Mouse (Mus musculus) right cerebral cortex, postnatal 10 days (tissue): Measurements from ENCODE around the gene E4f1.
"Not testable (repeated sequence)": the region's sequence is repeated elsewhere in the genome, so short reads cannot be mapped to it uniquely, and the experiment has no call there.

Source experiments
- DNase-seq, 2 experiments: peaks; one replicate each; pipeline ENCODE4 v3.0.0; 2021; ENCODE audit warnings: low spot score in 2 of 2

Gene E4f1

DNA sequence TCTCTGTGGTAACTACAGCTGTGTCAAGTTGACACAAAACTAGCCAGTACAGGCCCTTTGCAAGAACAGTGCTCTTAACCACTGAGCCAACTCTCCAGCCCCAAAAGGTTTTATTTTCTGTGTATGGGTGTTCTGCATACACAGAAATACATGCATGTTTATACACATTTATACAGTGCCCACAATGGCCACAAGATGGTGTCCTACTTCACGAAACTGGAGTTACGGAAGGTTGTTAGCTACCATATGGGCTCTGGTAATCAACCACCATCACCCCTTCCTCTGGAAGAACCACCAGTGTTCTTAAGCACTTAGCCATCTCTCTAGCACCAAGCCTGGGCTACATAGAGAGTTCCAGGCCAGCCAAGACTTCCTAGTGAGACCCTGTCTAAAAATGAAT lies 8.5 kb downstream of the E4f1 start:
- DNase-seq, result peak in 1 of 2 experiments; percentile 23

DNA sequence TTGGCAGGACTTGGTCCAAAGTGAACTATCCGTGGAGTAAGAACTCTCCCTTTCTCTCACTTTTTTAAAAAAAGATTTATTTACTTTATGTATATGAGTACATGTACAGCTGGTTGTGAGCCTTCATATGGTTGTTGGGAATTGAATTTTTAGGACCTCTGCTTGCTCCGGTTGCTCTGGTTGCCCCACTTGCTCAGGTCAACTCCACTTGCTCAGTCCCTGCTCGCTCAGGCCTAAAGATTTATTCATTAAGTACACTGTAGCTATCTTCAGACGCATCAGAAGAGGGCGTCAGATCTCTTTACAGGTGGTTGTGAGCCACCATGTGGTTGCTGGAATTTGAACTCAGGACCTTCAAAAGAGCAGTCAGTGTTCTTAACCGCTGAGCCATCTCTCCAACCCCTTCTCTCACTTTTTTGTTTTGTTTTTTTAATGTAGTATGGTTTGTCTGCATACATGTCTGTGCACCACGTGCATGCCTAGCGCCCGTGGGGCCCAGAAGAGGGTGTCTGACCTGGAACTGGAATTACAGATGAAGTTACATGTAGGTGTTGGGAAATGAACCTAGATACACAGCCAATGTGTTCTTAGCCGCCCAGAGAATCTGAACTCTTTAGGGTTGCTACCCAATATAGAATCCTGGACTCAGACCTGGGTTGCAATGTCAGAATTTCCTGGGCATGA lies 14.4 kb downstream of the E4f1 start:
- DNase-seq, result peak; percentile 23 to 43

DNA sequence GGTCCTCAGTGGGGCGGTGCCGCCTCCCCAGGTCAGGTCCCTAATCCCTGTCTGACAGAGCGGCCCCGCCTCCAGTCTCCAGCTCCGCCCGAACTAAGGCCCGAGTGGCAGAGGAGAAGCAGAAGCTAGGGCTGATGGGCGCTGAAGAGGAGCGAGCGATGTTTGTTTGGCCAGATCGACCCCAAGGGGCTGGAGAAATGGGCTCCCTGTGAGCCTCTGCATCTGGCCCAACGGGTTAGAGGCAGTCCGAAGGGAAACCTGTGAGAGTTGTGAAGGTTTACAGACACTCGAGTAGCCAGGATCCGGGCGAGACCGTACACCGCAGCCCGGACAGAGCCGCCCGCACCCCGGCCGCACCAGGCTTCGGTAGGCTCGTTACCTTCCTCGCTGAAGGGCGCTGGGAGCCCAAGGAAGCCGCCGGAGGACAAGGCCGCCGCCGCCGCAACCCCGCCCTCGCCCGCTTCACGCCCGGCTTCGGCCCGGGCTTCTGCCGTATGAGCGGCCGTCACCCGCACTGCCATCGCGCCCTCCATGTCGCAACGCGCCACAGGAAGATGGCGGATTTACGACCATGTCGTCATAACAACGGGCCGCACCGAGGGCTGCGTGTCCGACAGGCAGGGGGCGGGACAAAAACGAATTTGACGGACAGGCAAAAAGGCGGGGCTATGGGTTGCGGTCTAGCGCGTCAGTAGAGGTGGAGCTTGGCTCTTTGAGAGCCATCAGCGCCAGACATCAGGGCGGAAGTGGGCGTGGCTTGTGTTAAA lies 15.2 kb downstream of the E4f1 start:
- peak; percentile 99 for DNase-seq

DNA sequence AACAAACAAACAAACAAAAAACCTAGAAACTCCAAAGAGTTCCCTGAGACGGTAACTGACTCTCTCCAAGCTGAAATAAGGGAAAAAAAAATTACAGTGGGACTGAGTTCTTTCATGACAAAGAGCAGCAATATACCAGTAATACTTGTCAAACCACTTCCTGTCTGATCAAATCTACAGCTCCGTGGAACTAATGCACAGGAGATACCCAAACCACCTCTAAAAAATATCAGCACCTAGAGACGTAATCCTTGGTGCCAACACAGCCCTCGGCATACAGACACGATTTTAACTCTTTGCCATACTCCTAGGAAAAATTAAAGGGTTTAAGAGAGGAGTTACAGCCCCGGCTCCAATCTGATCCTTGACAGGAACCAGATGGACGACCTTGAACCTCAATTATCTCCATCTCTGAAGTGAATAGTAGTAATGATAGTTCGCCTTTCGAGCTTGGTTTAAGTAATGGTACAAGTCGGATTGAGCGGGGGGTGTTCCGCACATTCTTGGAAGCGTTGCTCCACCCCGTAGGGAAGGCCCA lies 15.8 kb downstream of the E4f1 start:
- DNase-seq, result no peak

DNA sequence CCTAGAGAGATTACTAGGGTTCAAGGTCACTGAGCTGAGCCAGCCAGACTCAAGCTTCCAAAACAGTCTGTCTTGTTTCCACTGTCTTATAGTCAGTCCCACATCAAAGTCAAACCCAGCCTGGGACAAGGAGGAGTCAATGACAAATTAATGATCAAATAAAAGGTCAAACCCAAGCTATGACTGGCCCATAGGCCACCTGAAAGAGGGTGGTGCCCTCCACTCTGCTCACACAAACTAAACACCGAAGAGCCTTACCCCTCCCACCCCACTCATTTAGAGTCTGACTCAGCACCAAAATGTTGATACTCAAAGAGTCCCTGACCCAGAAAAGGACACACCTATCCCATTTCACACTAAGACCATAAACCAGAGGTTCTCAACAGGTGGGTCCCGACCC lies 16.7 kb downstream of the E4f1 start:
- peak in 1 of 2 experiments; percentile 20 for DNase-seq

DNA sequence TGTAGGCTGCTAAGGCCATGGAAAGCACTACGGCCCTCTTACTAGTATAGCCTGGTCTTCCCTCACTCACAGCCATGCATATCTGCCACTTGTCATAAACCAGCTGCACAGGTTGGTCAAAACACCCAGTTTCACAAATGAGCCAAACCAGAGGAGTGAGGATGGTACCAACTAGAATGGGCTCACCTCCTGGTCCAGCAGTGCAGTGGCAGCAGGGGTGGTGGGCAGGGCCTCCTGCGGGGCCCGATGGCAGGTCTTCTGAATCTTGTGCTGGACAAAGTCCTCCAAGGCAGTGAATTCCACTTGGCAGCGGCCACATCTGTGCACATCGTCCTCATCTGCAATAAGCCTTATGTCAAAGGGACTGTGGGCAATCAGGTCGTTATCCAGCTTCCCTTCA lies 18.9 kb downstream of the E4f1 start:
- peak in 1 of 2 experiments; percentile 17 for DNase-seq

DNA sequence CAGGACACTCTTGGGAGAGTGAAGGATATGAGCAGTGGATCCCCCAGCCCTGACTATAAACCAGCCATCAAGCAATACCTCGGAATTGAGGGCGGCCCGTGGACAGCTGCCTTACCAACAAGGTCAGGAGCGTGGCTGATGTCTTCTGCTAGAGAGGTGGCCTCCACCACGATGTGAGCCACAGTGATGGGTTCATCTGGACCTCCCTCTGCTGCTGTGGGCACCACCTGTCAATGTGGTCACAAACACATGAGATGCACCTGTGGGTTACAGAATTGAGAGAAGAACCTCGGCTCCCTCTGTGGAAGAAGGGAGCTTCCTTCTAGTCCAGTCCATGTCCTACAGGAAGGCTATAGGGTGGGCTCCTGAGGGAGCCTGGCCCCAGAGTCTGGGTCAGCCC lies 20.6 kb downstream of the E4f1 start:
- peak in 1 of 2 experiments; percentile 13 for DNase-seq

DNA sequence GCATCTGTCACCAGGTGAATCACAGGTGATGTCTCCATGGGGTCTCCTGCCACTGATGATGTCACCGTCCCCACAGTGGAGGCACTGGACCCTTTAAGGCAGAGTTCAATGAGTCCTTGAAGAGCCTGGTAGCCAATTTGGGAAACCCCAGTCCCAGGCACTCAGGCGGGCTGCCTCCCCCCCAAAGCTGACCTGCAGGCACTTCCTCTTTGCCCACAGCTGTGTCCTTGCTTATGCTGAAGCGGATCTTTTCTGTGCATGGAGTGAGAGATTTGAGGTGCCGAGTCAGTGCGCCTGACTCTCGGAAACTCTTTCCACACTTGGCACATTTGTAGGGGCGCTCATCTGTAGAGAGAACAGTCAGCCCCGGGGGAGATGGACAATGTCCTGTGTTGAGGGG lies 23.5 kb downstream of the E4f1 start:
- peak in 1 of 2 experiments; percentile 24 for DNase-seq

DNA sequence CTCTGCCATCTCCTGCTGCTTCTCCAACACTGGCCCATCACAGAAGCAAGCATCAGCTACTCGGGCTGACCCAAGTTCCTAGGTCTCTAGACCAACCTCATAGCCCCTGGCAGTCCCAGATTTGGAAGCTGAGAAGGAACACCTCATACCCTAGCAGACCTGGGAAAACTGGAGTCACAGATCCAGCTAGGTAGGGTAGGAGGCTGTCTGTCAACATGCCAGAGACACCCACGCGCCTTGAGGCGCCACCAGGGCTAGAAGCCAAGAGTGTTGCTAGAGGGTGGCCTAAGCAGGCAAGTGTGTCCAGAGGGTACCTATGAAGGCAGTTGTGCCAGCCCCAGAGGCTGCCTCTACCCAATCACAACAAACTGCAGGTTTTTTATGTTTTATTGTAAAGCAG lies 26.7 kb downstream of the E4f1 start:
- no peak for DNase-seq

DNA sequence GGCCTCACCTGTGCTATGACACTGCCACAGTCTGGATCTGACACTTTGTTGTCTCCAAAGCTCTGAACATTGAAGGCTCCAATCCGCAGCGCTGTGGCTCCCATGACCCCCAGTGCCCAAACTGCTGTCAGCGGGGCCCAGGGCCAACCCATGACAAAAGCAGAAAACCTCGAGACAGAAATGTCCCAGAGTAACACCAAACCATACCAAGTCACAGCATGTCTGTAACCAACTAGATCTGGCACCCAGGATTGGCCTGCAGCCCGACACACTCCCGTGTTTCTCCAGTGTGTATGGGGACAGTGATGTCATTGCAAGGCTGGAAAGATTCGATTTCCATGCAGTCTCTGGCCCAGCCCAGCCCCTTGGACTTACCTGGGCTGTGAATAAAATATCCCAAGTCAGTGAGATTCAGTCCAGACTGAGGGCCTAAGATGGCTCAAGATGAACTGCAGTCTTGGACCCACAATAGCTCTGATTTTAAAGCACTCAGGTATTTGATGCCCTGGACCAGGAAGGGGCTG lies 27.4 kb downstream of the E4f1 start, which contains the start of gene Dnase1l2:
Gene Dnase1l2 (minus strand): TSS at position 474 of the 524 bp plus-strand sequence.
- DNase-seq, result no peak

DNA sequence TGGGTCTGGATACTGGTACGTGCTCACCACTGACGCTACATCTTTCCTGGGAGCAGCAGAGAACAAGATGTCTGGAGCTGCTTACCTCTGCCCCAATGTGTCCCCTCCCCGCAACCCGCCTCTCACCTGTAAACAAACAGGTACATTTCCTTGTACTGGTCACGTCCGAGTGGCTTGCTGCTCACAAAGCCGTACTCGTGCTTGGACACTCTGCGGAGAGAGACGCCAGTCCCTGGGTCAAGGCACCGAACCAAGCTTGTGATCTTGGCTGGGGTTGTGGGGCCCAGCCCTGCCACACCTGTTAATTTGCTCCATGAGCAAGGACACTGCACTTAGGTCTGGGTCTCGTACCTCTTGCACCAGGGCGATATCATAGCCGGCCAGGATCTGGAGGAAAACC lies 28.0 kb downstream of the E4f1 start:
- no peak for DNase-seq

DNA sequence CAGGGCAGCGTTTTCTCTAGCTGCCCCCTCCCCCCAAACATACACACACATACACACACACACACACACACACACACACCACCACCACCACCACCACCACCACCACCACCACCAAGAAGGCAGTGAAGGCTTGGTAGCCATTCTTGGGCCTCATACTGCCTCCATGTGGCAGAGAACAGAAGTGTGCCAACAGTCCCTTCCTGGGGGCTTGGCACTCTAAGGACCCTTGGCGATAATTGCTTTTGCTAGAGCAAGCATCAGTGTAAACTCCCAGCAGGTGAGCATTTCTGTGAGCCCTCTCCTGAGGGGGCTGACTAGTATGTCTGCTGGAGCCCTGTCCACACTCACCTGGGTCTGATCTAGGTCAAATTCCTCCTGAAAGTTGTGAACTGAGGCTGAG lies 29.0 kb downstream of the E4f1 start:
- DNase-seq, result peak in 1 of 2 experiments; percentile 28

DNA sequence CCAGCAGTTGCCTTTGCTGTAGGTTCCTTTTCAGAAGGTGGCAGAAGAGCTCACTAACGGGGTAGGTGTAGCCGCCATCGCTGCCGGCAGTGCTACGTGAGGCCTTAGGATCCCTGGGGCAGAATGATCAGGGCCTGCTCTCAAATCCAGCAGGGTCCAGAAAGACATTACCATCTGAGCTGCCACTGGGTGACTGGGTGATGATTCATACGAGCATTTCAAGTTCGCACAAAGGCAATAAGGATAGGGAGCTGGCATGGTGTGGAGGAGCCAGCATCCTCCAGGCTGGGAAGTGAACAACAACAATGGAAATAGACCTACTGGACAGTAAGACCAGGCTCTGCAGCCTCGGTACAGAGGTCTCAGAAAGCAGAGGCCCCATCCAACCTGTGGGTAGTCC lies 29.7 kb downstream of the E4f1 start:
- peak in 1 of 2 experiments; percentile 16 for DNase-seq

DNA sequence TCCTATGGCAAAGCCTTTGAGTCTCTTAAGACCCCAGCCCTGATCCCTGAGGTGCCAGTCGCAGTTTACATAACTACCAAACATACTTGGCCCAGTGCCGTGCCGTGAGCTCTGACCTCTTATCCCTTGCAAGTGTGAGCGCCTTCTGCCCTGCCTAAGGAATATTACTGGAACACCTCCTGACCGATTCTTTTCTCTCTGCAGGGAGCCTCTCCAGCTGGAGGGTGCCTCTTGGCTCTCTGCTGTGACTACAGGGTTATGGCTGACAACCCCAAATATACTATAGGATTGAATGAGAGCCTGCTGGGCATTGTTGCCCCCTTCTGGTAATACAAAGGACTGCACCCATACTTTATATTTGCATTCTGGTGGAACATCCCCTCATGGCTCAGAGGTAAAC lies 33.1 kb downstream of the E4f1 start:
- peak in 1 of 2 experiments; percentile 34 for DNase-seq

DNA sequence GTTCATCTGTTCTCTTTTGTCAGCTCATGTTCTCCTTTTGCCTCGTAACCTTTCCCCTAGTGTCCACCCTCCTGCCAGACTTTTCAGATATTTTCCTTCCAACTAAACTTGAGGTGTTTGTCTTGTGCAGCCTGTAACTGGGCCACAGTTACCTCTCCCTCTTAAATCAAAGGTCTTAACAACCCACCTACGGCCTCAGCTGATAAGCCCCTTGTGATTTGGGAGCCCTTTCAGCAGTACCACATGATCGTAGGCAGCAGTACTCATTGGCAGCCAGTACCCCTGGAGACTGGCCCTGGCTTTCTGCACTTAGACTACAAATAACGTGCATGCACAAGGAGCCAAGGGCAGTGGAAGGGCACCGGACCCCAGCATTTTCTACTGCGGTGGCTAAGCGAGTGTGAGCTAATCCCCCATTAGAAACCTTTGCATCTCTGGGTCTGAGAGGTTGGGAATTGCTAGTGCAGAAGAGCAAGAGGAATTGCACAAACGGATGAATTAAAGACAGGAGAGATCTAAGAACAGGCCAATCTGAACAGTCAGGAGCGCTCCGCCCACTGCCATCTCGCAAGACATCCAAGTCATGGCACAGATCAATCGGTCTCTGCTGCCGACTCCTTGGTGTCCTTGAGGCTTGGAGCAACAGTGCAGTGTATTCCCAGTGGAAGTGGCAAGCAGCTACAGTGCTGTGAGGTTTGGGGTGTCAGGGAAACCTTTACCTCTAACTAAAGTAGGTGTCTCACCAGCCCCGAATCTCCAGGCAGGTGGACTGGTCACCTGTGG lies 40.7 kb downstream of the E4f1 start:
- no peak for DNase-seq

DNA sequence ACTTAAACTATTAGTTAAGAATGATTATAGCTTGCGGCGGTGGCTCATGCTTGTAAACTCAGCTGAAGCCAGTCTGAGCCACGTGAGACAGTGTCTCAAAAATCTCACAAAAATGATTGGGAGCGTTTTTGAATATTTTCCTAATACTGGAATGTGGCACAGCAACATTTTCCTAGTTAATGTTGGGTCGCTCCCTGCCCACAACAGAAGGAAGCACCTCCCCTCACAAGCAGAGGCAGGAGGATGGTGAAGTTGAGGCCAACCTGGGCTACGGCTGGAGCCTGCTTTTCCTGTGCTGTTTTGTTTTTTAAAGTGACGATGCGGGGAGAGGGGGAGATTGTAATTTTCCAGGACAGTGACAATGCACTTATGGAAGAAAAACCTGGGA lies 42.9 kb downstream of the E4f1 start:
- DNase-seq, result no peak

DNA sequence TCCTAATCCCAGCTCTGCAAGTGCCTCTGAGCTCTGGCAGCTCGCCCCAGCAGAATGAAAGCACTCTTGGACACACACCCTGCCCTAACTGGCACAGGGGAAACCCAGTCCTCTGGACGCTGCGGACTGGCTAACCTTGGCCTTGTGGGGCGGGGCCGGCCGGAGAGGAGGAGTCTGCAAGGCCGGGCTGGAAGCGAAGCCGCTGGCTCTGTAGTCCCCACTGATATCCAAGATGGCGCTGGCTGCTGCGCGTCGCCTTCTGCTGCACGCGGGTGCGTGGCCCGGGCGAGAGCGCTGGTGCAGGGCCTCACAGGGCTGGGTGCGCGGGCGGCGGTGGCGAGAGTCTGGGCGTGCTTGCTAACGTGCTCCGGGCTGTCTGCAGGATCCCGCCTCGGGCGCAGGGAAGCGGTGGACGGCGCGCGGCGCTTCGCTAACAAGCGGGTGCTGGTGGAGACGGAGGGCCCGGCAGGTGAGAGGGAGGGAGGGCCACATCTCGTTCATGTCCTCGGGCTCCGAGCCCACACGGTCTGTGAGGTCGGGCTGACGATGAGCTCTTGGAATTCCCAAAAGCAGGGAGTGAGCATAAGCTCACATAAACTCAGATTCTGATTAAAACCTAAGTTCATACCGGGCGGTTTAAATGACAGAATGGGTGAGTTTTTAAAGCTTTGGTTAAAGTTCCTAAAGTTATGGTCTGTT lies 43.5 kb downstream of the E4f1 start, which contains the start of gene Eci1:
Gene Eci1 (plus strand): TSS at position 171 of the 699 bp plus-strand sequence.
- peak; percentile 94 to 95 for DNase-seq

DNA sequence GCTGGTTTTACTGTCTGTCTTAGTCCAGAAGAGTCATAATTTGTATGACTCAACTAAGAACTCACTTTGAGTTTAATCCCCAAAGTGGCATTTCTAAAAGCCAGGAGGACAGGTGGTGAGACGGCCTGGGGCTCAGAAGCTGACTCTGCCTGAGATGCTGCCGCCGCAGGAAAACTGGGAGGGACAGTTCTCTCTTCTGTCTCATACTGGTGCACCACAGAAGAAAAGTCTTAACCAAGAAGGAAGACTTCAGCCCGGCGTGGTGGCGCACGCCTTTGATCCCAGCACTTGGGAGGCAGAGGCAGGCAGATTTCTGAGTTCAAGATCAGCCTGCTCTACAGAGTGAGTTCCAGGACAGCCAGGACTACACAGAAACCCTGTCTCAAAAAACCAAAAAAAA lies 44.2 kb downstream of the E4f1 start:
- DNase-seq, result no peak

DNA sequence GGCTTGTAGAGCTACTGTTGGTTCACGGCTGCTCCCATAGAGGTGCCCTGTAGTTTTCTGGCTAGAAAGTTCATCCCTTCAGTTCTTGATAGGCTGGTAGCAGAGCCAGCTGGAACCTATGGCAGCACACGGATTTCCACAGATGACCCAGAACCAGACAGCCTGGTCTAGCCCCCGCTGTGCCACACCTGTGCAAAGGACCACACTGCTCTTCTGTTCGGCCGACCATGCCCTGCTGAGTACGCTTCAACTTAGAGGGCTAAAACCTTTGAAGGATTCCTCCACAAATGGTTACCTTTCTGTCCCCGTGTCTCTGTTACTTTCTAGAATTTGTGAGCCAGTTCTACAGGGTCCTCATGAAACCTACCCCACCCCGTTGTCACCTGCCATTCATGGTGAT lies 44.8 kb downstream of the E4f1 start:
- DNase-seq, result not testable (repeated sequence)

DNA sequence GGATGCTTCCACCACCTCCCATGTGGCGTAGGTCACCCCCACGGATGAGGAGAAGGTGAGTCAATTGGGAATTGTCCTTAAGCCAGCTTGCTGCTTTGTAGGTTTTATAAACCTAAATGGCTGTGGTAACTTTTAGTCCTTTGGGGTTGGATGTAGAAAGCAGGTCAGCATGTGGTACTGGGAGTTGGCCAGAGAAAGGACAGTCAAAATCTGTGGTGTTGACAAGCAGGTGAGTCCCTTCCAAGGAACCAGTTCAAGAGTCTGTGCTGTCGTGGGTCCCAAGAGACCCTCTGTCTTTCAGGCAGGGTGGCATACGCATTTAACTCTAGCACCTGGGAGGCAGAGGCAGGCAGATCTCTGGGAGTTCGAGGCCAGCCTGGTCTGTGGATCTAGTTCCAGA lies 45.6 kb downstream of the E4f1 start:
- no peak for DNase-seq

DNA sequence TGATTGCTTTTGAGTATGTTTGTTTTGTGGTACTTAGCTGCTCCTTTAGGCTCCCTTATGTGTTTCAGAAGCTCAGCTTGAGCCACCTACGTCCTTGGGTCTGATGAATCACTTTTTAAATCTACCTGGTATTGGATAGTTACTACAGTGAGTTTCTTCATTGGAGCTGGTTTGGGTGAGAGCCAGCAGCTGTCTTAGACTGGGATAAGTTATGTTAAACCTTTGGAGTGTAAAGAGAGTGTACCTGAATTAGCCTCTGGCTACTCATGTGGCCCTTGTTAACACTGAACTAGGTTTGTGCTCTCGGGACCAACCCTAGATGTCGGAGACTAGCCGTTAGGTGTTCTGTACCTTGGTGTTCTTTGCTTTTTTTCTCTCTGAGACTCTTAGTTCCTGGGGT lies 47.0 kb downstream of the E4f1 start:
- DNase-seq, result no peak
